19 mouse cellular contexts compared by ENCODE assay signal in the genomic region with DNA sequence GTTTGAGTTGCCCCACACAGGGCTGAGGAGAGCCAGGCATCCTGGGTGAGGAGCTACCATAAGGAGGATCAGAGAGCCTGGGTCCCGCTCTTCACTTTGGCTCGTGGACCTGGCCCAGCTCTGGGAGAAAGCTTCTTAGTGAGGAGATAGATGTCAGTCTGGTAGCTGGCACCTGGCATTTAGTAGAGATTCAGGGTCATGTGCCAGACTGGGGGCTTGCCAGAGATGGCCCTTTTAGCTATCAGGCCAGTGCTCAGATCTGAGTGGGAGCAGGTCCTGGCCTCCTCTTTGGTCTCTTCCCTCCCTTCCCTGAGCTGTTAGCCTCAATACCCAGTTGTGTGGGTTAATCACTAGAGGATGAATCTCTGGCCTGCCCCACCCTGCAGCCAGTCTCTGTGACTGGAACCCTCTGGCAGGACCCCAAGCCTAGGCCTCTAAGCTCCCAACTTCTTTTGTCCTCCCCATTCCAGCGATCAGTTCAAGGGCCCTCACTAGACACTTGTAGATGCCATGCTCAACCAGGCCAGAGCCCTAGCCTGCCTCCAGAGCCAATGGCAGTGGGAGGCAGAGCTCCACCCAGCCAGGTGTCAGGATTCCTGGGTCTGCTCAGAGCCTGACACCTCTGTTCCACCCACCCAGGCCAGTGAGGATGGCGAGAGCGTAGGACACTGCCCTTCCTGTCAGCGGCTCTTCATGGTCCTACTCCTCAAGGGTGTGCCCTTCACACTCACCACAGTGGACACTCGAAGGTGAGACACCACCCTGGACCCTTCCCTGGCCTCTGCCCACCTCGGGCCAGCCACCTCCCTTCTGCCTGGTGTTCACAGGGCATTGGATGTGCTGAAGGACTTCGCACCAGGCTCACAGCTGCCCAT. TPM values are rescaled to one million over a fixed set of nuclear protein-coding genes. Genes with fewer than 3 reads are reported as not detected.
A peak's percentile ranks its signal among the peaks of the same experiment; 100 is the strongest.
DNase-seq lines count a peak whose midpoint lies in the region; ATAC-seq and TF ChIP-seq lines count a peak whose summit lies in the region.
"Had no signal": no experiment of that assay in that cellular context is flagged by ENCODE, and none has a peak within 500 bp of the region (broad histone marks: within the 10 kb centered on the region; RNA-seq: fewer than 3 reads in every experiment).

No protein-coding gene starts in this region.

- no peak overlapping the region for H3K4me3 ChIP-seq in forebrain, embryonic 12.5 days (replicated peaks)
- H3K4me3 ChIP-seq in forebrain, embryonic 11.5 days (ENCODE audit: low read depth, low read length): no peak overlapping the region
- no peak overlapping the region for H3K4me3 ChIP-seq in embryonic fibroblast, embryonic 13.5 days (ENCODE audit: insufficient read depth, low read length)
- H3K4me3 ChIP-seq in lung, postnatal 0 days (ENCODE audit: low read depth, low read length): peak overlapping the region; percentile 34
- no peak overlapping the region; the same call in 1 of the 2 replicates for H3K4me3 ChIP-seq in stomach, postnatal 0 days (ENCODE audit: low read depth, low read length)
- H3K4me3 ChIP-seq: erythroblast, embryonic 14.5 days; limb, embryonic 12.5 days had no signal

- H3K4me2 ChIP-seq in forebrain, embryonic 12.5 days: no peak overlapping the region
- no peak overlapping the region for H3K4me2 ChIP-seq in forebrain, embryonic 11.5 days (ENCODE audit: low read depth, low read length, severe bottlenecking)
- H3K4me2 ChIP-seq in lung, postnatal 0 days (replicated peaks; ENCODE audit: low read depth, low read length): peak overlapping the region; percentile 54
- H3K4me2 ChIP-seq in stomach, postnatal 0 days (replicated peaks; ENCODE audit: low read depth): peak overlapping the region; percentile 32
- H3K4me2 ChIP-seq: hindbrain, embryonic 14.5 days; limb, embryonic 12.5 days had no signal

- peaks cover 14% of the 10 kb centered on the region for H3K36me3 ChIP-seq in forebrain, embryonic 12.5 days (replicated peaks)
- no peaks in the 10 kb centered on the region; the same call in 1 of the 2 replicates for H3K36me3 ChIP-seq in forebrain, embryonic 11.5 days (ENCODE audit: control insufficient read depth, insufficient read depth, low read length)
- no peaks in the 10 kb centered on the region for H3K36me3 ChIP-seq in lung, postnatal 0 days (ENCODE audit: insufficient read depth, low read length)
- H3K36me3 ChIP-seq in stomach, postnatal 0 days (ENCODE audit: control insufficient read depth, insufficient read depth, low read length): peaks cover 3% of the 10 kb centered on the region; the same call in 1 of the 2 replicates

- TF ChIP-seq EP300 in lung, postnatal 0 days (IDR thresholded peaks at IDR 0.05): peak; percentile 92
- TF ChIP-seq EP300 in stomach, postnatal 0 days (optimal IDR thresholded peaks at IDR 0.05): no peak

- peaks cover 19% of the 10 kb centered on the region for H3K4me1 ChIP-seq in forebrain, embryonic 12.5 days
- H3K4me1 ChIP-seq in forebrain, embryonic 11.5 days (replicated peaks; ENCODE audit: control insufficient read depth, insufficient read depth, low read length): peaks cover 6% of the 10 kb centered on the region; the same call in 1 of the 2 replicates
- no peaks in the 10 kb centered on the region for H3K4me1 ChIP-seq in embryonic fibroblast, embryonic 13.5 days (ENCODE audit: control insufficient read depth, insufficient read depth, low read length)
- H3K4me1 ChIP-seq in lung, postnatal 0 days (ENCODE audit: insufficient read depth, low read depth, low read length): peaks cover 8% of the 10 kb centered on the region; the same call in 1 of the 2 replicates
- H3K4me1 ChIP-seq in stomach, postnatal 0 days (replicated peaks; ENCODE audit: control insufficient read depth, insufficient read depth): peaks cover 11% of the 10 kb centered on the region

- no peak for DNase-seq in forebrain, embryonic 11.5 days (ENCODE audit: low spot score)
- DNase-seq in lung, postnatal 0 days (ENCODE audit: low spot score): peak; percentile 93
- no peak for DNase-seq in stomach, postnatal 0 days (ENCODE audit: low spot score)
- no peak for DNase-seq in embryo, embryonic 9.5 days (ENCODE audit: extremely low spot score)
- no peak for DNase-seq in adrenal gland, adult 8-10 months
- DNase-seq in urinary bladder, postnatal 25 days (ENCODE audit: low spot score): no peak
- DNase-seq: B cell, adult 2 months; forebrain, postnatal 0 days; gastrocnemius, postnatal 14 days; kidney, adult 2 months had no signal

- no peaks in the 10 kb centered on the region; the same call in 1 of the 2 replicates for H3K27me3 ChIP-seq in forebrain, embryonic 12.5 days
- no peaks in the 10 kb centered on the region for H3K27me3 ChIP-seq in forebrain, embryonic 11.5 days (ENCODE audit: control insufficient read depth, insufficient read depth, low read length)
- no peaks in the 10 kb centered on the region for H3K27me3 ChIP-seq in lung, postnatal 0 days (replicated peaks; ENCODE audit: insufficient read depth, low read length)
- H3K27me3 ChIP-seq in stomach, postnatal 0 days (ENCODE audit: control insufficient read depth, insufficient read depth, low read length): no peaks in the 10 kb centered on the region
- H3K27me3 ChIP-seq: limb, embryonic 12.5 days; Patski had no signal

- 85% methylated on average over 9 of the region's 9 CpGs for WGBS in forebrain, embryonic 12.5 days
- WGBS in forebrain, embryonic 11.5 days: 84% methylated on average over 9 of the region's 9 CpGs
- WGBS in lung, postnatal 0 days: 65% methylated on average over 9 of the region's 9 CpGs
- 72% methylated on average over 9 of the region's 9 CpGs for WGBS in stomach, postnatal 0 days

- H3K9ac ChIP-seq in forebrain, embryonic 12.5 days: peak overlapping the region; percentile 12; the same call in 1 of the 2 replicates
- H3K9ac ChIP-seq in forebrain, embryonic 11.5 days (ENCODE audit: low read length): no peak overlapping the region
- peak overlapping the region; percentile 63 for H3K9ac ChIP-seq in lung, postnatal 0 days (replicated peaks; ENCODE audit: low read depth)
- 0 out of 2 replicates have a peak overlapping the region, but pooled peaks have one; percentile 18 for H3K9ac ChIP-seq in stomach, postnatal 0 days (ENCODE audit: low read length)
- H3K9ac ChIP-seq: forebrain, postnatal 0 days; hindbrain, embryonic 14.5 days; liver, embryonic 14.5 days had no signal

- no peak for TF ChIP-seq CTCF in embryonic fibroblast, embryonic 13.5 days (IDR thresholded peaks at IDR 0.05; ENCODE audit: borderline replicate concordance, insufficient read depth, low read length)
- TF ChIP-seq CTCF in lung, postnatal 0 days (IDR thresholded peaks at IDR 0.05): no peak
- no peak for TF ChIP-seq CTCF in stomach, postnatal 0 days (IDR thresholded peaks at IDR 0.05; ENCODE audit: low read depth)

- TF ChIP-seq POLR2A in embryonic fibroblast, embryonic 13.5 days (IDR thresholded peaks at IDR 0.05; ENCODE audit: low read depth, low read length): 0 out of 2 replicates have a peak, but pooled peaks have one; percentile 15

- no peak overlapping the region for H3K27ac ChIP-seq in forebrain, embryonic 12.5 days
- no peak overlapping the region for H3K27ac ChIP-seq in forebrain, embryonic 11.5 days (ENCODE audit: low read depth, low read length)
- H3K27ac ChIP-seq in embryonic fibroblast, embryonic 13.5 days (ENCODE audit: insufficient read depth, low read length): no peak overlapping the region
- H3K27ac ChIP-seq in lung, postnatal 0 days (ENCODE audit: low read length): peak overlapping the region; percentile 96
- peak overlapping the region; percentile 83 for H3K27ac ChIP-seq in stomach, postnatal 0 days (replicated peaks)
- H3K27ac ChIP-seq: hindbrain, embryonic 14.5 days; limb, embryonic 12.5 days; liver, embryonic 14.5 days had no signal

- no peaks in the 10 kb centered on the region for H3K9me3 ChIP-seq in forebrain, embryonic 12.5 days
- H3K9me3 ChIP-seq in forebrain, embryonic 11.5 days (ENCODE audit: control insufficient read depth, low read length): no peaks in the 10 kb centered on the region
- no peaks in the 10 kb centered on the region for H3K9me3 ChIP-seq in lung, postnatal 0 days (ENCODE audit: low read length)
- H3K9me3 ChIP-seq in stomach, postnatal 0 days (ENCODE audit: control insufficient read depth, low read length): no peaks in the 10 kb centered on the region
- H3K9me3 ChIP-seq: limb, embryonic 12.5 days had no signal

- ATAC-seq in forebrain, embryonic 12.5 days (ENCODE audit: low FRiP score): no peak
- no peak for ATAC-seq in forebrain, embryonic 11.5 days (replicated peaks; ENCODE audit: low FRiP score)
- peak; percentile 64 for ATAC-seq in lung, postnatal 0 days
- no peak for ATAC-seq in stomach, postnatal 0 days (ENCODE audit: low FRiP score, low TSS enrichment)
- ATAC-seq: forebrain, postnatal 0 days; Patski had no signal

RNA-seq across cellular contexts. Expression of a gene that starts 0.6 kb away (rescaled TPM):
- 1.1 and 2.0 TPM in 2 replicates for polyA plus RNA-seq in forebrain, embryonic 12.5 days (2016; fragmentation: Nextera tagmentation; extraction: Ambion mirVana)
- polyA plus RNA-seq in forebrain, embryonic 11.5 days (2014; fragmentation: Nextera tagmentation; extraction: Ambion mirVana): 0.61 and 0.77 TPM in 2 replicates
- not detected in 2 replicates for polyA plus RNA-seq in embryonic fibroblast, embryonic 13.5 days (2011; ENCODE audit: insufficient read length, low read depth, missing spikeins)
- polyA plus RNA-seq in lung, postnatal 0 days (2015; fragmentation: Nextera tagmentation; extraction: Ambion mirVana): 633 and 715 TPM in 2 replicates
- polyA plus RNA-seq in stomach, postnatal 0 days (2015; fragmentation: Nextera tagmentation; extraction: Ambion mirVana): 246 and 272 TPM in 2 replicates
- not detected for total RNA-seq in adrenal gland, adult 8-10 months (2022)
- total RNA-seq: gastrocnemius, postnatal 14 days; megakaryocyte-erythroid progenitor cell, adult 5-6 weeks; neutrophil, adult 5-6 weeks had no signal
- polyA plus RNA-seq: erythroblast, embryonic 14.5 days had no signal

RNA-seq across cellular contexts. Expression of a gene that starts 3.6 kb away (rescaled TPM):
- polyA plus RNA-seq in forebrain, embryonic 12.5 days (2016; fragmentation: Nextera tagmentation; extraction: Ambion mirVana): 34.5 and 39.1 TPM in 2 replicates
- polyA plus RNA-seq in forebrain, embryonic 11.5 days (2014; fragmentation: Nextera tagmentation; extraction: Ambion mirVana): 22.9 and 24.2 TPM in 2 replicates
- polyA plus RNA-seq in embryonic fibroblast, embryonic 13.5 days (2011; ENCODE audit: insufficient read length, low read depth, missing spikeins): 12.9 and 13.6 TPM in 2 replicates
- 67.4 and 68.9 TPM in 2 replicates for polyA plus RNA-seq in lung, postnatal 0 days (2015; fragmentation: Nextera tagmentation; extraction: Ambion mirVana)
- 51.7 and 59.7 TPM in 2 replicates for polyA plus RNA-seq in stomach, postnatal 0 days (2015; fragmentation: Nextera tagmentation; extraction: Ambion mirVana)
- 10 to 100 TPM; 32.4 to 68.2 (median 43.4) TPM for total RNA-seq in adrenal gland, adult 8-10 months (2022)

RNA-seq across cellular contexts. Expression of a gene that starts 12.6 kb away (rescaled TPM):
- polyA plus RNA-seq in forebrain, embryonic 12.5 days (2016; fragmentation: Nextera tagmentation; extraction: Ambion mirVana): 0.69 and 1.3 TPM in 2 replicates
- polyA plus RNA-seq in forebrain, embryonic 11.5 days (2014; fragmentation: Nextera tagmentation; extraction: Ambion mirVana): 0.69 and 0.73 TPM in 2 replicates
- polyA plus RNA-seq in embryonic fibroblast, embryonic 13.5 days (2011; ENCODE audit: insufficient read length, low read depth, missing spikeins): not detected in 2 replicates
- polyA plus RNA-seq in lung, postnatal 0 days (2015; fragmentation: Nextera tagmentation; extraction: Ambion mirVana): 5.8 and 6.1 TPM in 2 replicates
- polyA plus RNA-seq in stomach, postnatal 0 days (2015; fragmentation: Nextera tagmentation; extraction: Ambion mirVana): 4.7 and 5.2 TPM in 2 replicates
- 10 to 100 TPM in 1 of 4 experiments, 1 to 10 TPM in 3; 3.2 to 10.5 (median 4.4) TPM for total RNA-seq in adrenal gland, adult 8-10 months (2022)
- total RNA-seq: megakaryocyte-erythroid progenitor cell, adult 5-6 weeks; neutrophil, adult 5-6 weeks had no signal
- polyA plus RNA-seq: erythroblast, embryonic 14.5 days had no signal

RNA-seq across cellular contexts. Expression of a gene that starts 28.8 kb away (rescaled TPM):
- polyA plus RNA-seq in forebrain, embryonic 12.5 days (2016; fragmentation: Nextera tagmentation; extraction: Ambion mirVana): 10.9 and 12.5 TPM in 2 replicates
- 9.9 and 10.2 TPM in 2 replicates for polyA plus RNA-seq in forebrain, embryonic 11.5 days (2014; fragmentation: Nextera tagmentation; extraction: Ambion mirVana)
- 7.8 and 12.1 TPM in 2 replicates for polyA plus RNA-seq in embryonic fibroblast, embryonic 13.5 days (2011; ENCODE audit: insufficient read length, low read depth, missing spikeins)
- 2.7 and 4.0 TPM in 2 replicates for polyA plus RNA-seq in lung, postnatal 0 days (2015; fragmentation: Nextera tagmentation; extraction: Ambion mirVana)
- 1.7 and 2.6 TPM in 2 replicates for polyA plus RNA-seq in stomach, postnatal 0 days (2015; fragmentation: Nextera tagmentation; extraction: Ambion mirVana)
- 10 to 100 TPM; 48.9 to 73.0 (median 57.5) TPM for total RNA-seq in adrenal gland, adult 8-10 months (2022)

RNA-seq across cellular contexts. Expression of a gene that starts 34.2 kb away (rescaled TPM):
- 0.14 TPM in 1 of 2 replicates, not detected in the other for polyA plus RNA-seq in forebrain, embryonic 12.5 days (2016; fragmentation: Nextera tagmentation; extraction: Ambion mirVana)
- not detected in 2 replicates for polyA plus RNA-seq in forebrain, embryonic 11.5 days (2014; fragmentation: Nextera tagmentation; extraction: Ambion mirVana)
- not detected in 2 replicates for polyA plus RNA-seq in embryonic fibroblast, embryonic 13.5 days (2011; ENCODE audit: insufficient read length, low read depth, missing spikeins)
- polyA plus RNA-seq in lung, postnatal 0 days (2015; fragmentation: Nextera tagmentation; extraction: Ambion mirVana): 0.32 and 0.45 TPM in 2 replicates
- 0.12 TPM in 1 of 2 replicates, not detected in the other for polyA plus RNA-seq in stomach, postnatal 0 days (2015; fragmentation: Nextera tagmentation; extraction: Ambion mirVana)
- under 1 TPM in 1 of 4 experiments, not detected in 3; 0.13 TPM for total RNA-seq in adrenal gland, adult 8-10 months (2022)
- total RNA-seq: gastrocnemius, postnatal 14 days had no signal
- polyA plus RNA-seq: limb, embryonic 12.5 days had no signal

Comparison
In these comparisons a context has a peak if more than half of its experiments do, and no peak if none do; other contexts are left out.
1. H3K27ac ChIP-seq: peak in lung, postnatal 0 days (single experiment) and stomach, postnatal 0 days (single experiment); none in forebrain, embryonic 12.5 days (single experiment), forebrain, embryonic 11.5 days (single experiment) and embryonic fibroblast, embryonic 13.5 days (single experiment).
2. H3K4me2 ChIP-seq: peak in lung, postnatal 0 days (single experiment) and stomach, postnatal 0 days (single experiment); none in forebrain, embryonic 12.5 days (single experiment) and forebrain, embryonic 11.5 days (single experiment).
3. RNA of a gene that starts 0.6 kb away (polyA plus RNA-seq): 633 to 715 TPM in lung, postnatal 0 days and 246 to 272 TPM in stomach, postnatal 0 days; 1.1 to 2.0 TPM in forebrain, embryonic 12.5 days, 0.61 to 0.77 TPM in forebrain, embryonic 11.5 days and not detected in embryonic fibroblast, embryonic 13.5 days; every median in the first group is over 10 times any median in the second.